Mouse (Mus musculus): ENCODE results near the gene 9130019O22Rik.
"Not testable (repeated sequence)": the region's sequence is repeated elsewhere in the genome, so short reads cannot be mapped to it uniquely, and the experiment has no call there.

Gene 9130019O22Rik

GRCm38 (mm10) chr7:127386641-127387392, at the start of gene 9130019O22Rik:
TSS of gene 9130019O22Rik (minus strand) at chr7:127387166.
- DNase-seq (ENCODE audit: extremely low read depth, insufficient read length, low spot score): peak; percentile 68

- DNase-seq (ENCODE audit: extremely low read depth, insufficient read length, low spot score): no peak
These were observed 48.2 kb upstream of the 9130019O22Rik start for GRCm38 (mm10) chr7:127435206-127435605.

GRCm38 (mm10) chr7:127426354-127426753, 39.4 kb upstream of the 9130019O22Rik start:
- no peak for DNase-seq (ENCODE audit: extremely low read depth, insufficient read length, low spot score)

- DNase-seq (ENCODE audit: extremely low read depth, insufficient read length, low spot score): no peak
These were observed 38.9 kb upstream of the 9130019O22Rik start for GRCm38 (mm10) chr7:127425911-127426310.

GRCm38 (mm10) chr7:127425291-127425690, 38.3 kb upstream of the 9130019O22Rik start:
- no peak for DNase-seq (ENCODE audit: extremely low read depth, insufficient read length, low spot score)

- no peak for DNase-seq (ENCODE audit: extremely low read depth, insufficient read length, low spot score)
These were observed 35.3 kb upstream of the 9130019O22Rik start for GRCm38 (mm10) chr7:127422247-127422646.

- peak; percentile 92 for DNase-seq (ENCODE audit: extremely low read depth, insufficient read length, low spot score)
These were observed 34.6 kb upstream of the 9130019O22Rik start, which contains the start of gene Zfp688 for GRCm38 (mm10) chr7:127421388-127422191. TSS of gene Zfp688 (minus strand) at chr7:127422068.

- no peak for DNase-seq (ENCODE audit: extremely low read depth, insufficient read length, low spot score)
These were observed 24.5 kb upstream of the 9130019O22Rik start for GRCm38 (mm10) chr7:127411418-127411817.

- DNase-seq (ENCODE audit: extremely low read depth, insufficient read length, low spot score): peak; percentile 83
These were observed 19.3 kb upstream of the 9130019O22Rik start, which contains the start of gene Zfp764 for GRCm38 (mm10) chr7:127406002-127406987. TSS of gene Zfp764 (minus strand) at chr7:127406822.

GRCm38 (mm10) chr7:127404101-127404500, 17.1 kb upstream of the 9130019O22Rik start:
- not testable (repeated sequence) for DNase-seq (ENCODE audit: extremely low read depth, insufficient read length, low spot score)

- no peak for DNase-seq (ENCODE audit: extremely low read depth, insufficient read length, low spot score)
These were observed 16.0 kb upstream of the 9130019O22Rik start for GRCm38 (mm10) chr7:127402980-127403379.

- no peak for DNase-seq (ENCODE audit: extremely low read depth, insufficient read length, low spot score)
These were observed 13.4 kb upstream of the 9130019O22Rik start for GRCm38 (mm10) chr7:127400355-127400754.

GRCm38 (mm10) chr7:127393944-127394333, 7.0 kb upstream of the 9130019O22Rik start:
- DNase-seq (ENCODE audit: extremely low read depth, insufficient read length, low spot score): no peak

GRCm38 (mm10) chr7:127393157-127393943, 6.4 kb upstream of the 9130019O22Rik start, which contains the start of gene E430018J23Rik:
TSS of gene E430018J23Rik (minus strand) at chr7:127393629.
- DNase-seq (ENCODE audit: extremely low read depth, insufficient read length, low spot score): peak; percentile 72

GRCm38 (mm10) chr7:127392251-127392824, 5.4 kb upstream of the 9130019O22Rik start:
- no peak for DNase-seq (ENCODE audit: extremely low read depth, insufficient read length, low spot score)

- DNase-seq (ENCODE audit: extremely low read depth, insufficient read length, low spot score): no peak
These were observed 4.6 kb upstream of the 9130019O22Rik start for GRCm38 (mm10) chr7:127391538-127391937.

- DNase-seq (ENCODE audit: extremely low read depth, insufficient read length, low spot score): no peak
These were observed 3.3 kb upstream of the 9130019O22Rik start for GRCm38 (mm10) chr7:127390306-127390705.

- DNase-seq (ENCODE audit: extremely low read depth, insufficient read length, low spot score): not testable (repeated sequence)
These were observed 1.2 kb upstream of the 9130019O22Rik start for GRCm38 (mm10) chr7:127388201-127388600.

- not testable (repeated sequence) for DNase-seq (ENCODE audit: extremely low read depth, insufficient read length, low spot score)
These were observed 1.4 kb downstream of the 9130019O22Rik start for GRCm38 (mm10) chr7:127385560-127385959.
